Mouse (Mus musculus) forelimb bud, embryonic 11.5 days (tissue): ENCODE measurements around the gene Sebox.
A peak's percentile ranks its signal among the peaks of the same experiment; 100 is the strongest.

Experiments
- DNase-seq: peaks from one replicate; pipeline ENCODE4 v3.0.0-alpha.2; 2012; ENCODE audit warnings: low read depth, low spot score

Sebox gene

GRCm38 (mm10) chr11:78534516-78534915 lies 31.3 kb downstream of the Sebox start:
- no peak for DNase-seq

GRCm38 (mm10) chr11:78535376-78536079 lies 32.3 kb downstream of the Sebox start:
- DNase-seq = peak; percentile 62

- DNase-seq = peak; percentile 98
These were observed 32.9 kb downstream of the Sebox start, which contains the start of the genes Tnfaip1 and Ift20 for GRCm38 (mm10) chr11:78536080-78536689. Gene Tnfaip1 (minus strand): TSS chr11:78536332. Gene Ift20 (plus strand): TSS chr11:78536361.

GRCm38 (mm10) chr11:78536690-78537084 lies 33.4 kb downstream of the Sebox start:
- no peak for DNase-seq

- no peak for DNase-seq
These were observed 37.1 kb downstream of the Sebox start for GRCm38 (mm10) chr11:78540358-78540757.

- no peak for DNase-seq
These were observed 41.3 kb downstream of the Sebox start for GRCm38 (mm10) chr11:78544449-78545111.

GRCm38 (mm10) chr11:78545181-78545580 lies 41.9 kb downstream of the Sebox start:
- DNase-seq = no peak

GRCm38 (mm10) chr11:78547718-78548460 lies 44.6 kb downstream of the Sebox start:
- no peak for DNase-seq

GRCm38 (mm10) chr11:78549491-78549987 lies 46.3 kb downstream of the Sebox start:
- no peak for DNase-seq

GRCm38 (mm10) chr11:78550168-78551058 lies 47.2 kb downstream of the Sebox start, which contains the start of gene Tmem97:
Gene Tmem97 (minus strand): TSS chr11:78550777.
- DNase-seq = peak; percentile 95

GRCm38 (mm10) chr11:78551059-78551398 lies 47.8 kb downstream of the Sebox start:
- no peak for DNase-seq
